Mouse (Mus musculus) intestine, postnatal 0 days (tissue): ENCODE results near the gene Ncstn. TPM values are rescaled to one million over a fixed set of nuclear protein-coding genes. Genes with fewer than 3 reads are reported as not detected.

ENCODE experiments used
- ATAC-seq: fragments of 200-750 bp; cut with Nextera tagmentation; 2 replicates; pipeline ENCODE4 v1.8.0; 2017; ENCODE audit warnings: mild to moderate bottlenecking, moderate TSS enrichment, moderate library complexity
- H3K27ac ChIP-seq: fragments of 300-500 bp; sonication (generic); 2 replicates; pipeline ENCODE4 v1.5.1; 2014; ENCODE audit warnings: mild to moderate bottlenecking, low read depth, low read length, moderate library complexity
- H3K27me3 ChIP-seq: fragments of 300-500 bp; sonication (generic); replicated peaks from 2 replicates; pipeline ENCODE4 v1.6.1; 2014; ENCODE audit warnings: low read length, mixed read lengths; ENCODE audit not compliant: control insufficient read depth, insufficient read depth
- H3K36me3 ChIP-seq: fragments of 300-500 bp; sonication (generic); 2 replicates; pipeline ENCODE4 v1.6.1; 2014; ENCODE audit warnings: mild to moderate bottlenecking, moderate library complexity; ENCODE audit not compliant: control insufficient read depth, insufficient read depth
- H3K4me1 ChIP-seq: fragments of 300-500 bp; sonication (generic); replicated peaks from 2 replicates; pipeline ENCODE4 v1.6.1; 2014; ENCODE audit warnings: antibody characterized with exemption, low read length, mixed read lengths; ENCODE audit not compliant: control insufficient read depth, insufficient read depth
- H3K4me2 ChIP-seq: fragments of 300-500 bp; sonication (generic); replicated peaks from 2 replicates; pipeline ENCODE4 v1.6.1; 2014; ENCODE audit warnings: low read depth, mild to moderate bottlenecking, moderate library complexity
- H3K4me3 ChIP-seq: fragments of 300-500 bp; sonication (generic); 2 replicates; pipeline ENCODE4 v1.5.1; 2014; ENCODE audit warnings: low read depth, low read length
- H3K9ac ChIP-seq: fragments of 300-500 bp; sonication (generic); 2 replicates; pipeline ENCODE4 v1.6.1; 2014; ENCODE audit warnings: mild to moderate bottlenecking, low read depth, low read length
- H3K9me3 ChIP-seq: fragments of 300-500 bp; sonication (generic); 2 replicates; pipeline ENCODE4 v1.6.1; 2016; ENCODE audit warnings: mixed run types; ENCODE audit not compliant: control insufficient read depth
- CTCF ChIP-seq: sonication (generic); IDR thresholded peaks from 2 replicates; pipeline ENCODE4 v1.5.1; 2016; ENCODE audit warnings: low read depth, mild to moderate bottlenecking, control low read depth, antibody characterized with exemption, moderate library complexity
- WGBS: fragments of 180-500 bp; shearing (Covaris S2); extraction: QIAGEN DNeasy Blood & Tissue Kit; methylation state at CpG from one replicate; pipeline ENCODE4 v1.1.7; 2014; 5-methylcytosine and 5-hydroxymethylcytosine counted together
- polyA plus RNA-seq: library from polyadenylated mRNA; unstranded; fragments of >200 nt; fragmentation: Nextera tagmentation; extraction: Ambion mirVana; gene quantifications from 2 replicates; pipeline ENCODE4 v1.2.1, GENCODE M21; 2015

The Ncstn gene
- polyA plus RNA-seq, 1 experiment from 2014 or later = 110 TPM

- H3K4me2 ChIP-seq = no peak overlapping the region
- no peak overlapping the region for H3K27ac ChIP-seq
- TF ChIP-seq CTCF = no peak
- peaks cover 9% of the 10 kb centered on the region for H3K27me3 ChIP-seq
- WGBS = 78% methylated on average over 6 of the region's 6 CpGs
- no peak for ATAC-seq
- no peak overlapping the region for H3K4me3 ChIP-seq
- no peaks in the 10 kb centered on the region for H3K9me3 ChIP-seq
- H3K4me1 ChIP-seq = peaks cover 4% of the 10 kb centered on the region; the same call in 1 of the 2 replicates
- H3K9ac ChIP-seq = no peak overlapping the region
- H3K36me3 ChIP-seq = no peaks in the 10 kb centered on the region
These were observed 24.3 kb downstream of the Ncstn start for GRCm38 (mm10) chr1:172058321-172058720.

- Histone ChIP-seq H3K36me3 (no peaks in the 10 kb centered on the region), H3K9me3 (no peaks in the 10 kb centered on the region), H3K27me3 (peaks cover 13% of the 10 kb centered on the region), H3K9ac (no peak within 1 kb of the TSS), H3K4me1 (peaks cover 4% of the 10 kb centered on the region; the same call in 1 of the 2 replicates), H3K4me2 (no peak within 1 kb of the TSS), H3K27ac (no peak within 1 kb of the TSS), H3K4me3 (no peak within 1 kb of the TSS)
- no peak for ATAC-seq
- 59% methylated on average over 2 of the region's 2 CpGs for WGBS
- no peak for TF ChIP-seq CTCF
These were observed 25.1 kb downstream of the Ncstn start, which contains the start of gene Nhlh1 for GRCm38 (mm10) chr1:172057491-172057921. Gene Nhlh1 (minus strand): TSS chr1:172057573.

GRCm38 (mm10) chr1:172056251-172056650, 26.3 kb downstream of the Ncstn start:
- peaks cover 4% of the 10 kb centered on the region; the same call in 1 of the 2 replicates for H3K4me1 ChIP-seq
- H3K27me3 ChIP-seq = peaks cover 16% of the 10 kb centered on the region
- 74% methylated on average over 4 of the region's 4 CpGs for WGBS
- no peaks in the 10 kb centered on the region for H3K36me3 ChIP-seq
- no peak overlapping the region for H3K4me3 ChIP-seq
- no peak overlapping the region for H3K9ac ChIP-seq
- no peak for ATAC-seq
- H3K4me2 ChIP-seq = no peak overlapping the region
- H3K9me3 ChIP-seq = no peaks in the 10 kb centered on the region
- H3K27ac ChIP-seq = no peak overlapping the region
- TF ChIP-seq CTCF = no peak

GRCm38 (mm10) chr1:172053541-172054440, 28.8 kb downstream of the Ncstn start:
- Histone ChIP-seq H3K9me3 (no peaks in the 10 kb centered on the region), H3K27ac (no peak overlapping the region), H3K4me3 (peak overlapping the region; percentile 31), H3K36me3 (no peaks in the 10 kb centered on the region), H3K4me2 (peak overlapping the region; percentile 61), H3K4me1 (peaks cover 4% of the 10 kb centered on the region; the same call in 1 of the 2 replicates), H3K27me3 (peaks cover 16% of the 10 kb centered on the region), H3K9ac (0 out of 2 replicates have a peak overlapping the region, but pooled peaks have one; percentile 1)
- 14% methylated on average over 42 of the region's 42 CpGs for WGBS
- no peak for TF ChIP-seq CTCF
- 0 out of 2 replicates have a peak, but pooled peaks have one; percentile 5 for ATAC-seq

GRCm38 (mm10) chr1:172052766-172053279, 29.8 kb downstream of the Ncstn start:
- ATAC-seq = no peak
- Histone ChIP-seq H3K27me3 (peaks cover 16% of the 10 kb centered on the region), H3K27ac (no peak overlapping the region), H3K4me3 (no peak overlapping the region), H3K36me3 (no peaks in the 10 kb centered on the region), H3K4me2 (no peak overlapping the region), H3K4me1 (peaks cover 4% of the 10 kb centered on the region; the same call in 1 of the 2 replicates), H3K9me3 (no peaks in the 10 kb centered on the region), H3K9ac (no peak overlapping the region)
- WGBS = 22% methylated on average over 10 of the region's 10 CpGs
- TF ChIP-seq CTCF = no peak

- Histone ChIP-seq H3K9ac (no peak overlapping the region), H3K27ac (no peak overlapping the region), H3K27me3 (peaks cover 16% of the 10 kb centered on the region), H3K36me3 (no peaks in the 10 kb centered on the region), H3K4me1 (peaks cover 4% of the 10 kb centered on the region; the same call in 1 of the 2 replicates), H3K9me3 (no peaks in the 10 kb centered on the region), H3K4me2 (no peak overlapping the region), H3K4me3 (no peak overlapping the region)
- 51% methylated on average over 13 of the region's 13 CpGs for WGBS
- no peak for TF ChIP-seq CTCF
- no peak for ATAC-seq
These were observed 33.3 kb downstream of the Ncstn start for GRCm38 (mm10) chr1:172049131-172049782.
